Mouse (Mus musculus) neural tube, embryonic 14.5 days (tissue): ENCODE measurements at regions not wholly inside any gene's neighbourhood (a gene's known extent, or its start where the extent isn't known, plus 50 kb on each side); places are given as distances from the start of the nearest gene placed in this dataset.

Experiments
- ATAC-seq: fragments of 200-750 bp; cut with Nextera tagmentation; 2 replicates; pipeline ENCODE4 v1.8.0; 2017; ENCODE audit warnings: low read depth, mild to moderate bottlenecking, moderate TSS enrichment, moderate library complexity
- H3K27ac ChIP-seq: fragments of 300-500 bp; sonication (generic); 2 replicates; pipeline ENCODE4 v1.5.1; 2014; ENCODE audit warnings: low read depth, mild to moderate bottlenecking, control low read depth, low read length, moderate library complexity, mixed read lengths
- H3K27me3 ChIP-seq: fragments of 300-500 bp; sonication (generic); 2 replicates; pipeline ENCODE4 v1.6.1; 2014; ENCODE audit warnings: low read length; ENCODE audit not compliant: control insufficient read depth, insufficient read depth
- H3K36me3 ChIP-seq: fragments of 300-500 bp; sonication (generic); 2 replicates; pipeline ENCODE4 v1.6.1; 2014; ENCODE audit warnings: low read length, mixed read lengths; ENCODE audit not compliant: control insufficient read depth, insufficient read depth
- H3K4me1 ChIP-seq: fragments of 300-500 bp; sonication (generic); 2 replicates; pipeline ENCODE4 v1.6.1; 2014; ENCODE audit warnings: low read length; ENCODE audit not compliant: control insufficient read depth, insufficient read depth
- H3K4me2 ChIP-seq: fragments of 300-500 bp; sonication (generic); 2 replicates; pipeline ENCODE4 v1.6.1; 2014; ENCODE audit warnings: mild to moderate bottlenecking, low read depth, low read length, control low read depth
- H3K4me3 ChIP-seq: fragments of 300-500 bp; sonication (generic); 2 replicates; pipeline ENCODE4 v1.5.1; 2014; ENCODE audit warnings: low read depth, low read length, control low read depth, mixed read lengths
- H3K9ac ChIP-seq: fragments of 300-500 bp; sonication (generic); replicated peaks from 2 replicates; pipeline ENCODE4 v1.6.1; 2014; ENCODE audit warnings: low read depth, mild to moderate bottlenecking, control low read depth, low read length, mixed read lengths
- H3K9me3 ChIP-seq: fragments of 300-500 bp; sonication (generic); 2 replicates; pipeline ENCODE4 v1.6.1; 2016; ENCODE audit warnings: low read length; ENCODE audit not compliant: control insufficient read depth
- WGBS: fragments of 180-500 bp; shearing (Covaris S2); extraction: QIAGEN DNeasy Blood & Tissue Kit; methylation state at CpG from one replicate; pipeline ENCODE4 v1.1.7; 2014; 5-methylcytosine and 5-hydroxymethylcytosine counted together

GRCm38 (mm10) chr15:44950952-44951642 is 4816.9 kb downstream of the 9330182O14Rik start:
- Histone ChIP-seq H3K27ac (no peak overlapping the region), H3K27me3 (no peaks in the 10 kb centered on the region), H3K4me2 (no peak overlapping the region), H3K36me3 (no peaks in the 10 kb centered on the region), H3K9me3 (no peaks in the 10 kb centered on the region), H3K9ac (no peak overlapping the region), H3K4me3 (no peak overlapping the region), H3K4me1 (no peaks in the 10 kb centered on the region)
- no peak for ATAC-seq
- 89% methylated on average over 7 of the region's 7 CpGs for WGBS
